Mouse (Mus musculus): Measurements from ENCODE around the gene Irf2bpl.

- TF ChIP-seq GATA1 (IDR thresholded peaks at IDR 0.05; ENCODE audit: borderline replicate concordance, low read length), result no peak
- no peak for TF ChIP-seq FLI1 (IDR thresholded peaks at IDR 0.05; ENCODE audit: low read length)
These were observed 14.8 kb downstream of the Irf2bpl start for GRCm38 (mm10) chr12:86869761-86870160.

All from megakaryocyte, embryonic 14.5 days (primary cell).